Mouse (Mus musculus) liver, adult 2 months (tissue): Measurements from ENCODE around the gene Bud13.

Source experiments
- CTCF ChIP-seq: fragments of 200-500 bp; IDR thresholded peaks from 2 replicates; pipeline ENCODE4 v1.5.1; 2011; ENCODE audit warnings: low read depth, low read length, control low read depth
- POLR2A ChIP-seq: fragments of 200-500 bp; IDR thresholded peaks from 2 replicates; pipeline ENCODE4 v1.6.1; 2011; ENCODE audit warnings: low read length, control low read depth; ENCODE audit not compliant: insufficient read depth; ENCODE audit errors: extremely low read depth

- TF ChIP-seq POLR2A, result no peak
- no peak for TF ChIP-seq CTCF
These were observed 48.5 kb downstream of the Bud13 start for GRCm38 (mm10) chr9:46331301-46331700.
